Mouse (Mus musculus): ENCODE measurements at regions not wholly inside any gene's neighbourhood (a gene's known extent, or its start where the extent isn't known, plus 50 kb on each side); places are given as distances from the start of the nearest gene placed in this dataset.

GRCm38 (mm10) chr19:26548562-26549270 lies 56.1 kb upstream of the Smarca2 start:
- H3K9ac ChIP-seq (ENCODE audit: low read length) = no peak overlapping the region
- no peaks in the 10 kb centered on the region for H3K9me3 ChIP-seq (ENCODE audit: control insufficient read depth, low read length)
- no peaks in the 10 kb centered on the region for H3K36me3 ChIP-seq (ENCODE audit: control insufficient read depth, insufficient read depth, low read length)
- 79% methylated on average over 14 of the region's 14 CpGs for WGBS
- no peak overlapping the region for H3K4me2 ChIP-seq (ENCODE audit: low read depth)
- H3K4me3 ChIP-seq (ENCODE audit: low read depth, low read length) = no peak overlapping the region
- H3K27me3 ChIP-seq (ENCODE audit: control insufficient read depth, insufficient read depth, low read length) = no peaks in the 10 kb centered on the region
- no peak for ATAC-seq (ENCODE audit: insufficient read depth, low FRiP score, low TSS enrichment)
- H3K4me1 ChIP-seq (ENCODE audit: control insufficient read depth, insufficient read depth, low read length) = no peaks in the 10 kb centered on the region; the same call in 1 of the 2 replicates
- DNase-seq (ENCODE audit: low spot score) = no peak
- no peak overlapping the region for H3K27ac ChIP-seq (ENCODE audit: low read depth, low read length)

GRCm38 (mm10) chr19:26550299-26550698 lies 54.6 kb upstream of the Smarca2 start:
- no peak overlapping the region for H3K4me3 ChIP-seq (ENCODE audit: low read depth, low read length)
- H3K4me1 ChIP-seq (ENCODE audit: control insufficient read depth, insufficient read depth, low read length) = no peaks in the 10 kb centered on the region; the same call in 1 of the 2 replicates
- no peaks in the 10 kb centered on the region for H3K36me3 ChIP-seq (ENCODE audit: control insufficient read depth, insufficient read depth, low read length)
- no peaks in the 10 kb centered on the region for H3K9me3 ChIP-seq (ENCODE audit: control insufficient read depth, low read length)
- ATAC-seq (ENCODE audit: insufficient read depth, low FRiP score, low TSS enrichment) (no peak), DNase-seq (ENCODE audit: low spot score) (no peak)
- no peak overlapping the region for H3K9ac ChIP-seq (ENCODE audit: low read length)
- H3K27ac ChIP-seq (ENCODE audit: low read depth, low read length) = no peak overlapping the region
- 24% methylated on average over 5 of the region's 5 CpGs for WGBS
- no peaks in the 10 kb centered on the region for H3K27me3 ChIP-seq (ENCODE audit: control insufficient read depth, insufficient read depth, low read length)
- no peak overlapping the region for H3K4me2 ChIP-seq (ENCODE audit: low read depth)
